Mouse (Mus musculus) WW6 (cell line): ENCODE data around the gene Aurka.

Experiments used
- DNase-seq: peaks from one replicate; pipeline ENCODE4 v3.0.0-alpha.2; 2013; ENCODE audit warnings: low read depth, low spot score

The Aurka gene

GRCm38 (mm10) chr2:172381898-172382297 lies 11.6 kb upstream of the Aurka start:
- no peak for DNase-seq

DNA sequence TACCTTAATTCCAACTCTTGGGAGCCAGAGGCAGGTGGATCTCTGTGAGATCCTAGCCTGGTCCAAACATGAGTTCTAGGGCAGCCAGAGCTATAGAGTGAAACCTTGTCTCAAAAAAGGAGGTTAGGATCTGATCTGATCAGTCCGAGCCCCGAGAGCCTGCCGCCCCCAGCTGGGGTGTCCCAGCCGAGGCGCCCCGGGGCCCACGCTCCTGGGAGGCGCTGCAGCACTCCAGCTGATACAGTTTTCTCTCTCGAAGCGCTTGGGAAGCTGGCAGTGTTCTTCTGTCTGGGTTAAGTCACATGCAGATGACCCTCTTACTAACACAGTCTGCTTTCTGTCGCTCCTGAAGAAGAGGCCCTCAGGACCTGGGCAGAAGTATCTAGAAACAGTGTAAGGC lies 11.0 kb upstream of the Aurka start:
- DNase-seq, result no peak

GRCm38 (mm10) chr2:172380513-172380912 lies 10.2 kb upstream of the Aurka start:
- no peak for DNase-seq

GRCm38 (mm10) chr2:172378332-172378731 lies 8.0 kb upstream of the Aurka start:
- DNase-seq, result no peak

GRCm38 (mm10) chr2:172376999-172377515 lies 6.7 kb upstream of the Aurka start:
- DNase-seq, result no peak

GRCm38 (mm10) chr2:172376551-172376950 lies 6.2 kb upstream of the Aurka start:
- no peak for DNase-seq

- DNase-seq, result no peak
These were observed 923 bp upstream of the Aurka start for GRCm38 (mm10) chr2:172371258-172371657.

DNA sequence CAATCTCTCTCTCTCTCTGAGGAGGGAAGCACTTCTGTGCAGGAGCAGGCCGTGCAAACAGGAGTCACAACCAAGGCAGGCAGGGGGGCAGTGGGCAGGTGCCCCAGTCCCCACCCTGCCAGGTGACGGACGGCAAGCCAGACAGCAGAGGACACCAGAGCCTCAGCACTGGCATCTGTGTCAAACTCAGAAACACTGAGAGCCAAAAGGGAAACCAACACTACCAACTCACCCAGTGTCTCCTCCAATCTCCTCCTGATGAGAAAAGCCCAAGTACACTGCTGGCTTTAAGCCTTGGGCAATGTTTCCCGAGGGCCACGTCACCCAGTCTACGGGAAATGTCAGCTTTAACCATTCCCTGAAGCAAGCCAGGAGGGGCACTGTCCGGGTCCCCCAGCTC lies 7.2 kb downstream of the Aurka start:
- no peak for DNase-seq

DNA sequence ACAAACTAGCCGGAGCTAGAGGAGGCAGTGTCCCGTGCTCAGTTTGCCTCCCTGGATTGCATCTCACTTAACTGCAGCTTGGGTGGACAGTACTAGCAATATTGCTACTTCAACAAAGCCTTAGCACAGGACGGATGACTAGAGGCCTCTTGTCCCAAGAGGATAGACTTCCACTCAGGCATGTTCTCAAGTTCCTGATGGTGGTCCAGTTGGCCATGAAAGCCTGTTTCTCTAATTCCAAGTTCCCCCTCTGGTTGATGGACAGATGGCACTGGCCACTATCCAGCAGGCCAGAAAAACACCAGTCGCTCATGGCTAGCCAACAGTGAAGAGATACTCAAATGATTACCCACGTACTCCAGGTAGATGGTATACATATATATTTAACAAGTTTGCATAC lies 14.5 kb downstream of the Aurka start:
- no peak for DNase-seq

- no peak for DNase-seq
These were observed 15.6 kb downstream of the Aurka start for GRCm38 (mm10) chr2:172354761-172355160.

- no peak for DNase-seq
These were observed 17.1 kb downstream of the Aurka start for GRCm38 (mm10) chr2:172353218-172353617.

- no peak for DNase-seq
These were observed 19.6 kb downstream of the Aurka start for GRCm38 (mm10) chr2:172350773-172351172.

- no peak for DNase-seq
These were observed 20.6 kb downstream of the Aurka start for GRCm38 (mm10) chr2:172349776-172350175.

GRCm38 (mm10) chr2:172348297-172348950 lies 21.9 kb downstream of the Aurka start:
- no peak for DNase-seq

DNA sequence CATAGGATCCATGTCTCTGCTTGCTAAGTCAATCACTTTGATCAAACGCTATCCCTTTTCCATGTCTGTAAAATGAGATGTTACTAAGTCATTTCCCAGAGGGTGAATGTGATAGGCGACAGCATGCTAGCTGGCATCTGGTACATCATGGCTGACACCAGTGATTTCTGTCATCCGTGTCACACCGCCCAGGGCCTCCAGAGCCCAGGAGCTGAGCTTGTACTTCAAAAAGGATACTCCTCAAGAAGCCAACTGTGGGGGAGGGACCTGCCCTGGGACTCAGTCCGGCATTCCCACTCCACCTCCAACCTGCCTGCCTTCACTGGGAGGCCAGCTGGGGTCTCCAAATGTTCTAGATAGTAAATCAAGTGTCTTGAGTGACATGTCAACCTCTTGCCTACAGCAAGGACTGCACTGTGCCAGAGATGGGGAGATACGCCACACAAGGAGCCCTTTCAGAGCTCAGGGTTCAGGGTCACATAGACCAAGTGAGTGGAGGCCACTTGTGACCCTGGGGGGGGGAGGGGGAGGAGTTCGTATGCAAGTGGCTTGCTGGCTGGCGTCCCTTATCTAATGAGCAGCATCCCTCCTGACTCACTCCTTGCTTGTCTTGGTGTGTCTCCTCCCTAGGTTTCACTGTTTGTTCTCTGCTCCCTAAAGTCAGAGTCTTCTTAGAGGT lies 23.3 kb downstream of the Aurka start:
- DNase-seq, result no peak

- DNase-seq, result no peak
These were observed 24.1 kb downstream of the Aurka start for GRCm38 (mm10) chr2:172346034-172346929.

- DNase-seq, result peak; percentile 94
These were observed 25.0 kb downstream of the Aurka start, which contains the start of gene Fam210b for GRCm38 (mm10) chr2:172345258-172345738. Gene Fam210b, plus strand, starts transcription at chr2:172345565.

DNA sequence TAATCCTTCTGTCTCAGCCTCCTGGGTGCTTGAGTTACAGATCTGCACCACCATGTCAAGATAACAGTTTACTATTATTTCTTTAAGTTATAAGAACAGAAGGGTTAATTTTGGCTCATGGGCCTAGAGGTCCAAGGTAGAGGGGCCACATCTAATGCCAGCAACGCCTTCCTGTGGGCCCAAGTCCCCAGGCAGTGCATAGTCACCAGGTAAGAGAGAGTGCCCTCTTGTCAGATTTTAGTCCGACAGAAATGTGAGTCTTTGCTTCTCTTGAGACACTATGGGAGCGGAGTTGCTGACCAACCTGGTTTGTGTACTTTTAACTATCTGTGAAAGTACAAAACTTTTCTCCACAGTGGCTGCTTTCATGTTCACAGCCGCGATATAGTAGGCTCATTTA lies 25.7 kb downstream of the Aurka start:
- no peak for DNase-seq

- no peak for DNase-seq
These were observed 26.6 kb downstream of the Aurka start for GRCm38 (mm10) chr2:172343751-172344150.

DNA sequence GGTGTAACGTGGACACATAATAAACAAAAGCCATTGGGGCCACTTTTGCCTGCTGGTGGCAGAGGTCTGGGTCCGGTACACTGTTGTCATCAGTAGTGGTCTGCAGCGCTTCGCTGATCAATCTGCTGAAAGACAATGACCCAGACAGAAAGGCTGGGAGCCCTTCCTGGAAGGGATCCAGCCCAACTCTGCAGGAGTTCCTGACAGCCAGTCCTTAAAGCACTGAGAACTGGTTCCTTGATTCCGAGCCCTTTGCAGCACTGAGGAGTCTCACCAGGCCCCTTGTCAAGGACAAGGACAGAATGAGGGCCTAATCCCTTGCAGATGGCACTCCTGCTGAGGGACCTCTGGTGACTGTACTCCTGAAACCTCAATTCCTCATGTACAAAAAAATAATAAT lies 28.7 kb downstream of the Aurka start:
- no peak for DNase-seq

DNA sequence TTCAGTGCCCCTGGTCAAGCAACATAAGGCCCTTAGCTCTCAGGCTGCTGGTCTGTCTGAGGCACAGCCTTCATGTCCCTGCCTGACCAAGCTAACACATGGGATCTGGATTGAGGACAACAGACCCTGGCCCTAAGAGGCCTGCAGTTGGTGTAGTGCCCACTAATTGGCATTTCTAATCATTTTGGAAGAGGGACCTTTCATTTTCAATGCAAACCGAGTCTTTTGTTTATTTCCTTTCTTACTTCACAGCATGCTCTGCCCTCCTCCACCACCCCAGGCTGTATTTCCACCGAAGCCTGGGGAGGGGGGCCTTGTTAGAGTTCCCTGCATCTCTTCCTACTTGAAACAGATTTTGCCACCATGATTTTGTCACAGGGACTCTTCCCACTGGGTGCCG lies 29.4 kb downstream of the Aurka start:
- DNase-seq, result no peak
